Mouse (Mus musculus): Measurements from ENCODE around the gene Bbs5.

DNA sequence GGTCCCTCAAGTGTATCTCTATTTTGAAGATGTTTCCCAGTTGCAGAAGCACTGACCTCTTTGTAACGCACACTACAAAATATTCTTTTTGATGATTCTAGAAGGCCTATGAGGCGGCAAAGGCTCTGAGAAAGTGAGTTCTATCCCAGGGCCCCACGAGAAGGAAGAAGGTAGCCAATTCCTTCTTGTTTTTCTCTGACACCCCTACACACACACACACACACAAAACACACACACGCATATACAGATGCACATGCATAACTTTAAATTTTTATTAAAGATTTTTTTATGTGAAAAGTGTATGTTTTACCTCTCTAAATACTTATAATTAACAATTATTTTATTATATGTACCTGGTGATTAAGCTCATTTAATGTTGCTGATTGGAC, 66.6 kb downstream of the Bbs5 start:
- TF ChIP-seq CTCF (conservative IDR thresholded peaks at IDR 0.05; ENCODE audit: insufficient read depth, insufficient read length, low read depth, low read length): no peak
- no peak for TF ChIP-seq POLR2A (IDR thresholded peaks at IDR 0.05; ENCODE audit: low read depth, low read length)
